Mouse (Mus musculus) neural tube, embryonic 11.5 days (tissue): ENCODE measurements around the gene Zfp146. TPM values are rescaled to one million over a fixed set of nuclear protein-coding genes. Genes with fewer than 3 reads are reported as not detected.

ENCODE experiments used
- ATAC-seq: fragments of 200-750 bp; cut with Nextera tagmentation; 2 replicates; pipeline ENCODE4 v1.8.0; 2017; ENCODE audit warnings: moderate number of reproducible peaks, mild to moderate bottlenecking, moderate TSS enrichment, moderate library complexity; ENCODE audit not compliant: insufficient read depth, low FRiP score, low TSS enrichment
- DNase-seq: peaks from one replicate; pipeline ENCODE4 v3.0.0-alpha.2; 2015; ENCODE audit warnings: low spot score
- H3K27ac ChIP-seq: fragments of 300-500 bp; sonication (generic); 2 replicates; pipeline ENCODE4 v1.5.1; 2014; ENCODE audit warnings: low read depth, mild to moderate bottlenecking, low read length
- H3K27me3 ChIP-seq: fragments of 300-500 bp; sonication (generic); 2 replicates; pipeline ENCODE4 v1.6.1; 2014; ENCODE audit warnings: mild to moderate bottlenecking, low read length, mixed read lengths; ENCODE audit not compliant: control insufficient read depth, insufficient read depth
- H3K36me3 ChIP-seq: fragments of 300-500 bp; sonication (generic); 2 replicates; pipeline ENCODE4 v1.6.1; 2014; ENCODE audit warnings: mild to moderate bottlenecking, low read length, moderate library complexity, mixed read lengths; ENCODE audit not compliant: control insufficient read depth, insufficient read depth
- H3K4me1 ChIP-seq: fragments of 300-500 bp; sonication (generic); 2 replicates; pipeline ENCODE4 v1.6.1; 2014; ENCODE audit warnings: low read length, mixed read lengths; ENCODE audit not compliant: control insufficient read depth, insufficient read depth
- H3K4me2 ChIP-seq: fragments of 300-500 bp; sonication (generic); 2 replicates; pipeline ENCODE4 v1.6.1; 2014; ENCODE audit warnings: low read depth, mild to moderate bottlenecking, moderate library complexity
- H3K4me3 ChIP-seq: fragments of 300-500 bp; sonication (generic); 2 replicates; pipeline ENCODE4 v1.5.1; 2014; ENCODE audit warnings: low read depth, low read length
- H3K9ac ChIP-seq: fragments of 300-500 bp; sonication (generic); 2 replicates; pipeline ENCODE4 v1.6.1; 2014; ENCODE audit warnings: mild to moderate bottlenecking, low read length
- H3K9me3 ChIP-seq: fragments of 300-500 bp; sonication (generic); 2 replicates; pipeline ENCODE4 v1.6.1; 2016; ENCODE audit warnings: low read length; ENCODE audit not compliant: control insufficient read depth
- WGBS: fragments of 180-500 bp; shearing (Covaris S2); extraction: QIAGEN DNeasy Blood & Tissue Kit; methylation state at CpG from one replicate; pipeline ENCODE4 v1.1.7; 2014; 5-methylcytosine and 5-hydroxymethylcytosine counted together
- polyA plus RNA-seq: library from polyadenylated mRNA; unstranded; fragments of >200 nt; fragmentation: Nextera tagmentation; extraction: Ambion mirVana; gene quantifications from 2 replicates; pipeline ENCODE4 v1.2.1, GENCODE M21; 2014

Zfp146 gene
- polyA plus RNA-seq, 1 experiment from 2014 or later: 15.1 TPM

DNA sequence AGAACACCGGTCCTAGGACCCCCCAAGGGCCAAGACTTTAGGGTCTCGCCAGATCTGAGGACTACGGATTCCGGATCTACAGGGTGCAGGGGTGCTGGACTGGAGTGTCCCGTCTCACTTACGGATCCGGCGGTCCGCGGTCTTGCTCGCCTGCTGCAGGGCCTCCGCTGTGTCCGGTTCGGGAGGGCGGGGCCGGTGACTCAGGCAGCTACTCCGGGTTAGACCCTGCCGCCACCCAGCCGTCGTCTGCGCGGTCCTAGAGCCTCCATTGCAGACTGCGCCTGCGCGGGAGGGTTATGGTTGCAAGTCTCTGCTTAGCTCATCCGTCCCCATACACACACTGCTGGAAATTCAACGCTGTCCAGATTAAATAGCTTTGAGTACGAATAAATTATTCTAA, 25.3 kb upstream of the Zfp146 start:
- Histone ChIP-seq H3K9me3 (no peaks in the 10 kb centered on the region), H3K27me3 (no peaks in the 10 kb centered on the region), H3K4me3 (peak overlapping the region; percentile 66), H3K4me2 (peak overlapping the region; percentile 81), H3K9ac (peak overlapping the region; percentile 64), H3K36me3 (no peaks in the 10 kb centered on the region), H3K4me1 (peaks cover 7% of the 10 kb centered on the region), H3K27ac (no peak overlapping the region)
- ATAC-seq (peak; percentile 85), DNase-seq (peak; percentile 96)
- under 1% methylated on average over 28 of the region's 28 CpGs for WGBS

DNA sequence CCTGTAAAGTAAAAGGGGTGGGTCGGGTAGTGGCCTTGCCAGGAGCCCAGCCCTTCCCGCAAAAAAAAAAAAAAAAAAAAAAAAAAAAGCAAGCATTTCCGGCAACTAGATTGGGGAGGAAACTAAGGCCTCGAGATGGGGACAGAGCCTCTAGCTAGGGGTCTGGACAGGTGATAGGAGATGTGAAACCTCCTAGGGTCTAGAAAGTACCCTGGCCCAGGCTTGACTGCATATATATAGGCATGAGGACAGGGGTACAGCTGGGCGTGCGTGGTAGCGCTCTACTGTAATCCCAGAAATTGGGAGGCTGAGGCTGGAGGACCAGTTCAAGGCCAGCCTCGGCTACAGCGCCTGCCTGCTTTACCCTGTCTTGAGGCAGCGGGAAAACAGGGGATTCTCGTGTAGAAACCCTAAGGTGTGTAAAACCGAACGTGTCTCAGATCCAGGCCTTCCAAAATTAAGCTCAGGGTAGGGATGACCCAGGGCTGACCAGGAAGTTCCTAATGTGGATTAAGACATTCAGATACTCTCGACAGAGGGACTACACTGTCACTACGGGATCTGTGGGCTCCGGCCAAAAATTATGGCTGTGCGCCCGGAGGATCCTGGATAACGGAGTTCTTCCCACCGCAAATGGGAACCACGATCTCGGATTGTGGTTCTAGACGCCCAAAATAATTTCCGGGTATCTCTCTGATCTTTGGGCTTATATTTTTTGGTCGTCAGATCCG, 24.7 kb upstream of the Zfp146 start:
- WGBS: under 1% methylated on average over 25 of the region's 26 CpGs
- H3K4me2 ChIP-seq: peak overlapping the region; percentile 81
- H3K36me3 ChIP-seq: no peaks in the 10 kb centered on the region
- no peaks in the 10 kb centered on the region for H3K9me3 ChIP-seq
- peak; percentile 50 for DNase-seq
- H3K9ac ChIP-seq: peak overlapping the region; percentile 64
- H3K4me3 ChIP-seq: peak overlapping the region; percentile 66
- peaks cover 7% of the 10 kb centered on the region for H3K4me1 ChIP-seq
- ATAC-seq: peak; percentile 51; the same call in 1 of the 2 replicates
- 0 out of 2 replicates have a peak overlapping the region, but pooled peaks have one; percentile 14 for H3K27ac ChIP-seq
- no peaks in the 10 kb centered on the region for H3K27me3 ChIP-seq

DNA sequence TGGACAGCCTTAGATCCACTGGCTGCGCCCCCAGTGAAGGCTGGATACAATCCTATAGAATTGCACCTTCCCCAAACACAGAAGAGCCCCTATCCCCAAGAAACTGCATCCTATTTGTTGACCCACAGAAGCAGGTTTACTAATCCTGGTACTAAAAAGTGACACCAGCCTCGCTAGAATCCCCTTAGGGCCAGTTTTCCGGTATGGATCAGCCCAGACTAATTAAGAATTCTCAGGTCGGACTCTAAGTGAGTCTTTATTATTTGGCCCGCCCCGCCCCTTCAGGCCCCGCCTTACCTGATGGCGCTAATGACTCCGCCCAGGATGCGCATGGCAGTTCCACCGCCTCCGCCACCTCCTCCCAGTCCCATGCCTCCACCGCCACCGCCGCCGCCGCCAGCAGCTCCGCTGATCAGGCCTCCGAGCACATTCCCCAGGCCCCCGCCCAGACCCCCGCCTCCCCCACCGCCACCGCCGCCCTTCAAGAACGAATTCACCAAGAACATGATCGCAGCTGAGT, 24.1 kb upstream of the Zfp146 start:
- Histone ChIP-seq H3K36me3 (0 out of 2 replicates have a peak, but pooled peaks cover 5% of the 10 kb centered on the region), H3K27me3 (no peaks in the 10 kb centered on the region), H3K4me2 (peak overlapping the region; percentile 81), H3K9me3 (no peaks in the 10 kb centered on the region), H3K27ac (0 out of 2 replicates have a peak overlapping the region, but pooled peaks have one; percentile 14), H3K9ac (peak overlapping the region; percentile 64), H3K4me3 (peak overlapping the region; percentile 66), H3K4me1 (peaks cover 7% of the 10 kb centered on the region)
- WGBS: under 1% methylated on average over 22 of the region's 26 CpGs
- DNase-seq: peak; percentile 65
- 0 out of 2 replicates have a peak, but pooled peaks have one; percentile 37 for ATAC-seq

GRCm38 (mm10) chr7:30193013-30193412, 23.5 kb upstream of the Zfp146 start:
- H3K36me3 ChIP-seq: 0 out of 2 replicates have a peak, but pooled peaks cover 7% of the 10 kb centered on the region
- DNase-seq (no peak), ATAC-seq (no peak)
- no peaks in the 10 kb centered on the region for H3K27me3 ChIP-seq
- H3K9ac ChIP-seq: no peak overlapping the region
- no peaks in the 10 kb centered on the region for H3K9me3 ChIP-seq
- peak overlapping the region; percentile 66; the same call in 1 of the 2 replicates for H3K4me3 ChIP-seq
- peaks cover 7% of the 10 kb centered on the region for H3K4me1 ChIP-seq
- H3K4me2 ChIP-seq: peak overlapping the region; percentile 81
- 14% methylated on average over 9 of the region's 9 CpGs for WGBS
- H3K27ac ChIP-seq: no peak overlapping the region

DNA sequence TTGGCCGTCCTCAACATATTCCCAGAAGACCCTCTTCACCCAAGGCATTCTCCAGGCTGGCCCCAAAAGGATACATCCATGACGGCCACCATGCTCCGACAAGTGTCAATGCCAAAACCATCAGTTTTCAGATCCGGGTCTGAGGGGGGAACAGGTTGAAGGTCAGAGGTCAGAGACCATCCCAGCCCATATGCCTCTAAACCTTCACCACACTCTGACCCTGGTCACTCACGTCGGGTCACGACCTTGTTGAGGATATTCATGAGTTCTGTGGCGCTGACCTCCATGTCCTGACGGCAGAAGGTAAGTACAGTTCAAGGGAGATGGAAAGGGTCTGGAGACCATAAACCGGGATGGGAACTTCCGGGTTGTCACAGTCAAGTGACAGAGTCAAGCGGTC, 22.5 kb upstream of the Zfp146 start:
- 90% methylated on average over 12 of the region's 12 CpGs for WGBS
- Histone ChIP-seq H3K27ac (no peak overlapping the region), H3K27me3 (no peaks in the 10 kb centered on the region), H3K9me3 (no peaks in the 10 kb centered on the region), H3K9ac (no peak overlapping the region), H3K4me2 (no peak overlapping the region), H3K36me3 (0 out of 2 replicates have a peak, but pooled peaks cover 7% of the 10 kb centered on the region), H3K4me3 (no peak overlapping the region), H3K4me1 (peaks cover 7% of the 10 kb centered on the region)
- no peak for ATAC-seq
- no peak for DNase-seq

DNA sequence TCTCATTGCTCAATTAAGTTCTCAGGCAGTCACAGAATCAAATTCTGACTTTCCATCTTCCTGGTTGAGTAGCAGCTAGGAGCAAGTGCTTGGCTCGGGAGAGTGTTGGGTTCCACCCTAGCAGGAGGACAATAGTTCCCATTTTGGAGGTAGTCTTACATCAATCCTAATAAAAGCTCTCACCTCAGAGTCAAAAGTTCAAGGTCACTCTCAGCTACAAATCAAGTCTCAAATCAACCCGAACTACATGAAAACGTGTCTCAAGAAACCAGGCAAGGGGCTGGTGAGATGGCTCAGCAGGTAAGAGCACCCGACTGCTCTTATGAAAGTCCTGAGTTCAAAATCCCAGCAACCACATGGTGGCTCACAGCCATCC, 19.6 kb upstream of the Zfp146 start:
- Histone ChIP-seq H3K27me3 (no peaks in the 10 kb centered on the region), H3K27ac (no peak overlapping the region), H3K36me3 (0 out of 2 replicates have a peak, but pooled peaks cover 7% of the 10 kb centered on the region), H3K4me3 (no peak overlapping the region), H3K4me2 (no peak overlapping the region), H3K9ac (no peak overlapping the region), H3K4me1 (peaks cover 8% of the 10 kb centered on the region), H3K9me3 (no peaks in the 10 kb centered on the region)
- 90% methylated on average over 4 of the region's 4 CpGs for WGBS
- DNase-seq (no peak), ATAC-seq (no peak)

- WGBS: 87% methylated on average over 12 of the region's 12 CpGs
- DNase-seq: no peak
- Histone ChIP-seq H3K27me3 (no peaks in the 10 kb centered on the region), H3K36me3 (0 out of 2 replicates have a peak, but pooled peaks cover 7% of the 10 kb centered on the region), H3K4me2 (no peak overlapping the region), H3K27ac (no peak overlapping the region), H3K4me3 (no peak overlapping the region), H3K9ac (no peak overlapping the region), H3K9me3 (no peaks in the 10 kb centered on the region), H3K4me1 (peaks cover 9% of the 10 kb centered on the region)
- no peak for ATAC-seq
Observed at GRCm38 (mm10) chr7:30188344-30189115, 19.0 kb upstream of the Zfp146 start.

- Histone ChIP-seq H3K9me3 (no peaks in the 10 kb centered on the region), H3K27ac (no peak overlapping the region), H3K9ac (no peak overlapping the region), H3K4me3 (no peak overlapping the region), H3K36me3 (0 out of 2 replicates have a peak, but pooled peaks cover 7% of the 10 kb centered on the region), H3K4me2 (no peak overlapping the region), H3K27me3 (no peaks in the 10 kb centered on the region), H3K4me1 (0 out of 2 replicates have a peak, but pooled peaks cover 3% of the 10 kb centered on the region)
- 76% methylated on average over 13 of the region's 13 CpGs for WGBS
- ATAC-seq: no peak
- DNase-seq: no peak
Observed at GRCm38 (mm10) chr7:30184641-30185348, 15.2 kb upstream of the Zfp146 start.
